Mouse (Mus musculus): ENCODE measurements around the gene Cpa1. TPM values are rescaled to one million over a fixed set of nuclear protein-coding genes. Genes with fewer than 3 reads are reported as not detected.

Cpa1 gene
- polyA plus RNA-seq, 1 experiment from 2014 or later = 0.27 TPM

GRCm38 (mm10) chr6:30652425-30653188 lies 13.6 kb downstream of the Cpa1 start:
- Histone ChIP-seq H3K36me3 (ENCODE audit: control insufficient read depth, insufficient read depth, low read length) (no peaks in the 10 kb centered on the region), H3K4me2 (ENCODE audit: low read depth, severe bottlenecking) (no peak overlapping the region), H3K9me3 (ENCODE audit: control insufficient read depth, low read length) (no peaks in the 10 kb centered on the region), H3K27me3 (ENCODE audit: control insufficient read depth, insufficient read depth, low read length) (no peaks in the 10 kb centered on the region), H3K4me1 (ENCODE audit: control insufficient read depth, insufficient read depth, low read length) (peaks cover 34% of the 10 kb centered on the region), H3K9ac (ENCODE audit: low read length) (no peak overlapping the region), H3K27ac (replicated peaks; ENCODE audit: low read depth, low read length) (peak overlapping the region; percentile 87), H3K4me3 (ENCODE audit: low read depth, low read length) (no peak overlapping the region)
- DNase-seq (ENCODE audit: low spot score) = no peak
- peak; percentile 12; the same call in 1 of the 2 replicates for ATAC-seq (ENCODE audit: insufficient number of reproducible peaks, low FRiP score, low TSS enrichment, low read depth)
- WGBS = 50% methylated on average over 9 of the region's 9 CpGs

- H3K4me2 ChIP-seq (ENCODE audit: low read depth, severe bottlenecking) = no peak overlapping the region
- ATAC-seq (ENCODE audit: insufficient number of reproducible peaks, low FRiP score, low TSS enrichment, low read depth) (no peak), DNase-seq (ENCODE audit: low spot score) (no peak)
- H3K9me3 ChIP-seq (ENCODE audit: control insufficient read depth, low read length) = no peaks in the 10 kb centered on the region
- no peaks in the 10 kb centered on the region for H3K36me3 ChIP-seq (ENCODE audit: control insufficient read depth, insufficient read depth, low read length)
- peaks cover 34% of the 10 kb centered on the region for H3K4me1 ChIP-seq (ENCODE audit: control insufficient read depth, insufficient read depth, low read length)
- H3K9ac ChIP-seq (ENCODE audit: low read length) = no peak overlapping the region
- H3K4me3 ChIP-seq (ENCODE audit: low read depth, low read length) = no peak overlapping the region
- no peaks in the 10 kb centered on the region for H3K27me3 ChIP-seq (ENCODE audit: control insufficient read depth, insufficient read depth, low read length)
- H3K27ac ChIP-seq (replicated peaks; ENCODE audit: low read depth, low read length) = peak overlapping the region; percentile 87
- WGBS = 70% methylated on average over 6 of the region's 6 CpGs
Observed at GRCm38 (mm10) chr6:30653518-30653917, 14.5 kb downstream of the Cpa1 start.

DNA sequence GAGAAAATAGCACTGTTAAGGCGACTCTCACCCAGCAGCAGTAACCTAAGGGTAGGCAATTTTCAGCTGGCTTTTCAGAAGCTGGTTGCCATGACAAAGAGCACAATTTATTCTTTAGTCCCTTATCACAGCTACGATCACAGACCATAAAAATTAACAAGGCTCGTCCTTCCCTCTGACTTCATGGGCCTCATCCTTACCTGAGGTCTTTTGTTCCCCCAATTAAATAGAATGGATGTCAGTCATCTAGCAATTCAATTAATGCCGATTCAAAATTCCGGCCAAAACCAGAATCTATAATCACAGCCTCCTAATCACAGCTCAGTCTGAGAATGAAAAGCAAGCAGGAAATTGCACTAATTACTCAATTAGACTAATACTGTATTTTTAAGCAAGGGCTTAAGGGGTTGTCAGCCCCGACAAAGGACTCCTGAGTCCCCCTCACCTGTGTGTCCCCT lies 15.4 kb downstream of the Cpa1 start:
- peak overlapping the region; percentile 87 for H3K27ac ChIP-seq (replicated peaks; ENCODE audit: low read depth, low read length)
- DNase-seq (ENCODE audit: low spot score) (no peak), ATAC-seq (ENCODE audit: insufficient number of reproducible peaks, low FRiP score, low TSS enrichment, low read depth) (no peak)

GRCm38 (mm10) chr6:30654932-30655331 lies 15.9 kb downstream of the Cpa1 start:
- no peak for DNase-seq (ENCODE audit: low spot score)
- peak overlapping the region; percentile 87 for H3K27ac ChIP-seq (replicated peaks; ENCODE audit: low read depth, low read length)
- 73% methylated on average over 3 of the region's 3 CpGs for WGBS

More for the DNA sequence above, 15.4 kb downstream of the Cpa1 start:
- H3K4me1 ChIP-seq (ENCODE audit: control insufficient read depth, insufficient read depth, low read length) = peaks cover 34% of the 10 kb centered on the region
- H3K9ac ChIP-seq (ENCODE audit: low read length) = peak overlapping the region; percentile 32; the same call in 1 of the 2 replicates
- no peak overlapping the region for H3K4me2 ChIP-seq (ENCODE audit: low read depth, severe bottlenecking)
- 27% methylated on average over 6 of the region's 6 CpGs for WGBS
- 0 out of 2 replicates have a peak, but pooled peaks cover 3% of the 10 kb centered on the region for H3K36me3 ChIP-seq (ENCODE audit: control insufficient read depth, insufficient read depth, low read length)
- H3K27me3 ChIP-seq (ENCODE audit: control insufficient read depth, insufficient read depth, low read length) = no peaks in the 10 kb centered on the region
- no peak overlapping the region for H3K4me3 ChIP-seq (ENCODE audit: low read depth, low read length)
- no peaks in the 10 kb centered on the region for H3K9me3 ChIP-seq (ENCODE audit: control insufficient read depth, low read length)

DNA sequence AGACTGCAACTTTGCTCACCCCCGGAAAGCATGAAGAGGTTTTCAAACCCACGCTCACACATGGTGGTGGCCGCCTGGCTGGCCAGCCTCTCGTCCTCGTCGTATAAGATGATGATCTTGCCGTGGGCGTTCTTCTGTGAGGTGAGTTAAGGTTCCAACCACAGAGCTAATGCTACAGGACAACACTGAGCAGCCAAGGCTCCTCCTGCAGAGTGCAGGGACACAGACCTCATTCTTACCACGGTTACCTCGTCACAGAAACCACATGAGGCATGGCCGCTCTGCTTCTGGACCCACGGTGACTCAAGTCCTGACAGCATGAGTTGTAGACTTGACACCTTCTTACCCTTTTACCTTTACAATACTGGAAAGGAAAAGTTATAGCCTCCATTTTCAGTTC lies 18.3 kb downstream of the Cpa1 start:
- no peak overlapping the region for H3K4me3 ChIP-seq (ENCODE audit: low read depth, low read length)
- no peaks in the 10 kb centered on the region for H3K27me3 ChIP-seq (ENCODE audit: control insufficient read depth, insufficient read depth, low read length)
- H3K36me3 ChIP-seq (ENCODE audit: control insufficient read depth, insufficient read depth, low read length) = 0 out of 2 replicates have a peak, but pooled peaks cover 3% of the 10 kb centered on the region
- ATAC-seq (ENCODE audit: insufficient number of reproducible peaks, low FRiP score, low TSS enrichment, low read depth) (no peak), DNase-seq (ENCODE audit: low spot score) (no peak)
- 91% methylated on average over 12 of the region's 12 CpGs for WGBS
- H3K27ac ChIP-seq (replicated peaks; ENCODE audit: low read depth, low read length) = peak overlapping the region; percentile 39; the same call in 1 of the 2 replicates
- no peak overlapping the region for H3K9ac ChIP-seq (ENCODE audit: low read length)
- no peaks in the 10 kb centered on the region for H3K9me3 ChIP-seq (ENCODE audit: control insufficient read depth, low read length)
- H3K4me2 ChIP-seq (ENCODE audit: low read depth, severe bottlenecking) = no peak overlapping the region
- peaks cover 43% of the 10 kb centered on the region for H3K4me1 ChIP-seq (ENCODE audit: control insufficient read depth, insufficient read depth, low read length)

More at GRCm38 (mm10) chr6:30654932-30655331, 15.9 kb downstream of the Cpa1 start:
- ATAC-seq (ENCODE audit: insufficient number of reproducible peaks, low FRiP score, low TSS enrichment, low read depth) = no peak
- Histone ChIP-seq H3K9me3 (ENCODE audit: control insufficient read depth, low read length) (no peaks in the 10 kb centered on the region), H3K27me3 (ENCODE audit: control insufficient read depth, insufficient read depth, low read length) (no peaks in the 10 kb centered on the region), H3K4me1 (ENCODE audit: control insufficient read depth, insufficient read depth, low read length) (peaks cover 34% of the 10 kb centered on the region), H3K4me3 (ENCODE audit: low read depth, low read length) (no peak overlapping the region), H3K36me3 (ENCODE audit: control insufficient read depth, insufficient read depth, low read length) (0 out of 2 replicates have a peak, but pooled peaks cover 3% of the 10 kb centered on the region), H3K9ac (ENCODE audit: low read length) (peak overlapping the region; percentile 32), H3K4me2 (ENCODE audit: low read depth, severe bottlenecking) (no peak overlapping the region)

DNA sequence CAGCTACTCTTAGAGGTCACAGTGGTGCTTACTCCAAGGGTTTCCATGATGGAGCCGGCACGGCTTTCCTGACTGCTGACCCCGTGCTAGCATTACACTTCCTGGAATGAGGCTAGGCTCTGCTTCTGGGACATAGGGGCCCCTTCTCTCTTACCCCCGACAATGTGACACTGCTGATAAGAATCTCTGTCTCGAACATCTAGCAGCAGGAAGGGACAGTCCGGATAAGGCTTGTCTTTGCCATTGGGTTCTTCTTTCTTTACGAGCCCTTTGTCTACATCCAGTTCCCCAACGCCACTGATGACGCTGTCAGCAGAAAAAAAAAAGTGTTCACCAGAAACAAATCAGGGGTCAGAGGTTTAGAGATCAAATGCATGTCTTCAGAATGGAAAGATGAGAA lies 19.6 kb downstream of the Cpa1 start:
- Histone ChIP-seq H3K27ac (replicated peaks; ENCODE audit: low read depth, low read length) (0 out of 2 replicates have a peak overlapping the region, but pooled peaks have one; percentile 4), H3K27me3 (ENCODE audit: control insufficient read depth, insufficient read depth, low read length) (no peaks in the 10 kb centered on the region), H3K9me3 (ENCODE audit: control insufficient read depth, low read length) (no peaks in the 10 kb centered on the region), H3K9ac (ENCODE audit: low read length) (no peak overlapping the region), H3K4me1 (ENCODE audit: control insufficient read depth, insufficient read depth, low read length) (peaks cover 36% of the 10 kb centered on the region), H3K4me2 (ENCODE audit: low read depth, severe bottlenecking) (no peak overlapping the region), H3K4me3 (ENCODE audit: low read depth, low read length) (no peak overlapping the region), H3K36me3 (ENCODE audit: control insufficient read depth, insufficient read depth, low read length) (0 out of 2 replicates have a peak, but pooled peaks cover 3% of the 10 kb centered on the region)
- 79% methylated on average over 9 of the region's 9 CpGs for WGBS
- ATAC-seq (ENCODE audit: insufficient number of reproducible peaks, low FRiP score, low TSS enrichment, low read depth) (no peak), DNase-seq (ENCODE audit: low spot score) (no peak)

- 58% methylated on average over 6 of the region's 6 CpGs for WGBS
- Histone ChIP-seq H3K9me3 (ENCODE audit: control insufficient read depth, low read length) (no peaks in the 10 kb centered on the region), H3K9ac (ENCODE audit: low read length) (no peak overlapping the region), H3K4me1 (ENCODE audit: control insufficient read depth, insufficient read depth, low read length) (peaks cover 38% of the 10 kb centered on the region), H3K4me3 (ENCODE audit: low read depth, low read length) (no peak overlapping the region), H3K4me2 (ENCODE audit: low read depth, severe bottlenecking) (no peak overlapping the region), H3K27ac (replicated peaks; ENCODE audit: low read depth, low read length) (peak overlapping the region; percentile 57; the same call in 1 of the 2 replicates), H3K36me3 (ENCODE audit: control insufficient read depth, insufficient read depth, low read length) (no peaks in the 10 kb centered on the region), H3K27me3 (ENCODE audit: control insufficient read depth, insufficient read depth, low read length) (no peaks in the 10 kb centered on the region)
- DNase-seq (ENCODE audit: low spot score) (no peak), ATAC-seq (ENCODE audit: insufficient number of reproducible peaks, low FRiP score, low TSS enrichment, low read depth) (no peak)
Observed at GRCm38 (mm10) chr6:30664776-30665175, 25.8 kb downstream of the Cpa1 start.

DNA sequence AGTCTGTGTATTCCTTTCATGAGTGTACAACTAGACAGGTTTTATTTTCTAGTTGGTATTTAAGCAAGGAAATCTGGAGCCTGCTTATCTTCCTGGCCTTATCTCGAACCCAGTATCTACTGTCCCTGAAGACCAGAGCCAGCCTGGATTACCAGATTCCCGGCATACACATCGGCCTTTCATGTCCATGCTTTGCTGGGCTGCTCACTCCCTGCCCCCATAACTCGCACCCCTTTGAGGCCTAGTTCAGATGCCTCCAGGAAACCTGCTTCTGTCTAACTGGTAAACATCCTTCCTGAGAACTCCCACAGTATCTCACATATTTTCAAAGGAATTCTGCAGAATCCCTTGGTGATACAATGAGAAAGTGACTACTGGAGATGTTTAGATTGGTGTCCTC lies 26.3 kb downstream of the Cpa1 start:
- H3K9ac ChIP-seq (ENCODE audit: low read length) = no peak overlapping the region
- no peak overlapping the region for H3K4me2 ChIP-seq (ENCODE audit: low read depth, severe bottlenecking)
- no peaks in the 10 kb centered on the region for H3K27me3 ChIP-seq (ENCODE audit: control insufficient read depth, insufficient read depth, low read length)
- H3K36me3 ChIP-seq (ENCODE audit: control insufficient read depth, insufficient read depth, low read length) = no peaks in the 10 kb centered on the region
- H3K4me3 ChIP-seq (ENCODE audit: low read depth, low read length) = no peak overlapping the region
- ATAC-seq (ENCODE audit: insufficient number of reproducible peaks, low FRiP score, low TSS enrichment, low read depth) = no peak
- peaks cover 41% of the 10 kb centered on the region for H3K4me1 ChIP-seq (ENCODE audit: control insufficient read depth, insufficient read depth, low read length)
- no peaks in the 10 kb centered on the region for H3K9me3 ChIP-seq (ENCODE audit: control insufficient read depth, low read length)
- peak overlapping the region; percentile 57 for H3K27ac ChIP-seq (replicated peaks; ENCODE audit: low read depth, low read length)
- 40% methylated on average over 4 of the region's 4 CpGs for WGBS
- DNase-seq (ENCODE audit: low spot score) = no peak
